Mouse (Mus musculus) T-cell, adult 2 months (primary cell): ENCODE results near the gene Gphn.
"Not testable (repeated sequence)": the region's sequence is repeated elsewhere in the genome, so short reads cannot be mapped to it uniquely, and the experiment has no call there.

Experiments used
- DNase-seq: peaks from one replicate; pipeline ENCODE4 v3.0.0; 2022; ENCODE audit warnings: low spot score

Gphn gene

DNA sequence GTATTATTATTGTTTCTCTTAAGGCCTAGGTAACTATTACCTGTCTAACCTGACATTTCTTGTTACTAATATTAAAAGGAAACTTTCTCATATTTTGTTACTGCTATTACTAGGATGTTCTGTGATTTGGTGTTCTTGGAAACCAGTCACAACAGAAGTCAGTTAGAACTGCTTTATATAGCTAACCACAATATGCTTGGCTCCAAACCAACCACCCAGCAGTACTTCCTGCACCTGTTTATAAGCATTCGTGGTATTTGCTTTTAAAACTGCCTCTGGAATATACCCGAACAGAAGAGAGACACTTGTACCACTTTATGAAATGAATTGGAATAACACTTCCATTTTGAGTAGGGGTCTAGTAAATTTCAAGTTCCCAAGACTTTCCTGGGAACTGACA lies 130.3 kb downstream of the Gphn start:
- DNase-seq: peak; percentile 52

DNA sequence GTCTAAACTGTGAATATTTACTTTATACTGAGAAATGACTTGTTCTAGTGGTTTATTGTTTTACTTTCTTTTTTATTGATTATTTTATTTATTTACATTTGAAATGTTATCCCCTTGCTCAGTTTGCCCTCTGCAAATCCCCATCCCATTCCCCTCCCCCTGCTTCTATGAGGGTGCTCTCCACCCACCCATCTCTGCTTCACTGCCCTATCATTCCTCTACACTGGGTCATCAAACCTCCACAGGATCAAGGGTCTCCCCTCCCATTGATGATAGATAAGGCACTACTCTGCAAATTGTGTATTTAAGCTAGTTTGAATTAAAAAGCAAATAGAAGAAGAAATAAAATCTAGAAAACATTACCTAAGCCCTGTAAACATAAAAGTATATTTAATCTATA lies 163.1 kb downstream of the Gphn start:
- no peak for DNase-seq

DNA sequence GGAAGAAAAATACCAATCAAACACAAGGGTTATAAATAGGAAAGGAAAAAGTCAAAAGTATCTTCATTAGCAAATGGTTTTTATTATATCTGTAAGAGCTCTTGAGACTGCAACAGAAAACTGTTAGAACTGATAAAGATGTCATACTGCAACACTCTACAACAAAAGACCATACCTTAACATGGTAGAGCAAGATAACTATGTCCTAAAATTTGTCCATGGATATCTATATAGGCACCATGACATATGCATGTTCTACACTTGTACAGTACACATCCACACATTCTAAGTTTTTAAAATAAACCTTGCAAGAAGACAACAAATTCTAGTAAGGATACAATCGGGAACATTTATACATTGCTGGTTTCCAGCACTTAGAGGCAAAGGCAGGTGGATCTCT lies 169.1 kb downstream of the Gphn start:
- no peak for DNase-seq

DNA sequence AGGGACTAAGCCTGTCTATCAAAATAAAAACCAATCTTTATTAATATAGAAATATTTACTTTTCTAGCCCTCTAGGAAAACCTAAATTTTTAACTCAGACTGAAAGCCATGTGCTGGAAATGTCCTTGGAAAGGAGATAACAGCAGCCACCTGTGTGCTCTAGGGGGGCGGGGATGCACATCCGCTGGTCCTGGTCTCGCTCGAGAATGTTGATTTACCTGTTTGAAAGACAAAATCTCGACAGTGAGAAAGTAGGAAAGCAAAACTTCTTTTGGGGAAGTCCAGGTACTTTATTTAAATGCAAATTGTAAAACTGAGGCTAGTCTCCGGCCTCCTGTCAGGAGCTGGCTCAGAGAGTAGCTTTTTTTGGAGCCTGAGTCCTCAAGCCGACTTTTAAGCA lies 181.3 kb downstream of the Gphn start:
- DNase-seq: not testable (repeated sequence)

DNA sequence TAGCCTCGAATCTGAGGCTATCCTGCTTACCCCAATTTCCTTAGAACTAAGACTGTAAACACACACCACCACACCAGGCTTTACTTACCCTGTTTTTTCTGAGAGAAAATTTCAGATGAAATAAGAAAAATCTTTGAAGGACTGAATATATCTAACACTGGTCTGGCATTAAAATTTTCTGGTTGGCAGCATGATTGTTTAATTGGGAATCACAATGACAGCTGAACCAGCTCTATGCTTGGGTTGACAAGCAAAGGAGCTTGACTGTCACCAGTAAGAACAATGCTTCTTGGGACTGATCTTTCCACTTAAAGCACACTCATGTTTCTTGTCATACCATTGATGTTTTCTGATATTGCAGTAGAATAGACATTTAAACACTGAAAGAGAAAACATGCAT lies 296.0 kb downstream of the Gphn start:
- DNase-seq: no peak

DNA sequence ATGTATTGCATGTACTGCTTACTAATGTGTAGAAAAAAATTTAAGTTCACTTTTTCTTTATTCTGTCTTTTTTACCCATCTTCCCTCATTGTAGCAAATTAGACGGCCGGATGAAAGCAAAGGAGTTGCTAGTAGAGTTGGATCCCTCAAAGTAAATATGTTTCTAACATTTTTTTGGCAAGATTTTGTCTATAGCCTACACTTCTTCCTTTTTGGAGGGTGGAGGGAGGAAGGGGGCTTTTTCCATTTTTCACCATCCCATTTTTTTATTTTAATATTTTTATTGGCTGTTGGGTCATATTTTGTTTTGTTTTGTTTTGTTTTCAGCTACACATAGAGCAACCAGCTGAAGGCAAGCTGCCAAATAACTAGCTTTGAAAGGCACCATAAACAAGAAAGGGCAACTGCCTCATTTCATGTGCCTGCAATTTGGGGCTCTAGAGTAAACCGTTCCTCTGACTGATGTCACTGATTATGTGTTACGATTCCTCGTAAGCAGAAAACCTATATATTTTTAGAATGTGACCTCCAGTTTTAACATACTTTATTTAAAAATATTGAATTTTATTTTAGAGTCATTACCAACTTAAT lies 296.7 kb downstream of the Gphn start:
- DNase-seq: no peak

DNA sequence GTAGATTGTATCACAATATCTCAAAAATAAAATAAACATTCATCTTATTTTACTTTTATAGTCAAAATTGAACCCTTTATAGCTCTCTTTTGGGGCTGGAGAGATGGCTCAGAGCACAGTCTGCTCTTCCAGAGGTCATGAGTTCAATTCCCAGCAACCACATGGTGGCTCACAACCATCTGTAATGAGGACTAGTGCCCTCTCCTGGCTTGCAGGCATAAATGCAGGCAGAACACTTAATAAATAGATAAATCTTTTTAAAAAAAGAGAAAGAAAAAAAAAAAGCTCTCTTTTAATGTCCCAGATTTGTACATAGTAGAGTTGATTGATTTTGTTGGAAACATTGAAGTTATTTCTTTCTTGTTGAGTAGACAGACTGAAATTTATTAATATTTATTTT lies 311.4 kb downstream of the Gphn start:
- DNase-seq: not testable (repeated sequence)

DNA sequence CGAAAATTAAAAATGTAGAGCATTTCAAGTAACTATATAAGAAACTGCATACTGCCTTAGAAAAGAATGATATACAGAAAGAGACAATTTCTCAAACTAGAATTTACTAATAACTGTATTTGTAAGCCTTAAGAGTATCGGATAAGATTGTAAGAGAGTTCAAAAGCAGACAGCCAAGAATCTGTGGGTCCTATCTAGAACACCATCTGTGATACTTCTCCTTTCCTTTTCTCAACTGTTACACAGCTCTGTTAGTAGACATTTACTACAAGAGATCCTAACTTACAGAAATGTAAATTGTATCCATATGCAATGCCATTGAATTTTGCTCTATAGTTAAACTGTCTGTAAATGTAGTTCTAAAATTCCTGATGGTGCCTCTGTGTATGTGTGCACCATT lies 324.7 kb downstream of the Gphn start:
- no peak for DNase-seq

DNA sequence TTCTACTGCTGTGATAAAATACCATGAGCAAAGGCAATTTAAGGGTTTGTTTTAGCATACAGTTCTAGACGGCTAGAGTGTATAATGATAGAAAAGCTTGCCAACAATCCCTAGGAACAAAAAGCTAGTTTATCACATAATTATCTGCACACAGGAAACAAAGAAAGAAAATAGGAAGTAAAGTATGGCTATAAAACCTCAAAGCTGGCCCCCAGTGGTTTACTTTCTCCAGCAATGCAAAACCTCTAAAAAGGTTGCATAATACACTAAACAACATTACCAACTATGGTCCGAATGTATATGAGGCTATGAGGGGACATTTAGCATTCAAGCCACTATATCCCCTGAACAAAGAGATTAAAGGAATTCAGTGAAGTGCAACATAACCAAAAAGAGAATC lies 405.6 kb downstream of the Gphn start:
- DNase-seq: no peak

DNA sequence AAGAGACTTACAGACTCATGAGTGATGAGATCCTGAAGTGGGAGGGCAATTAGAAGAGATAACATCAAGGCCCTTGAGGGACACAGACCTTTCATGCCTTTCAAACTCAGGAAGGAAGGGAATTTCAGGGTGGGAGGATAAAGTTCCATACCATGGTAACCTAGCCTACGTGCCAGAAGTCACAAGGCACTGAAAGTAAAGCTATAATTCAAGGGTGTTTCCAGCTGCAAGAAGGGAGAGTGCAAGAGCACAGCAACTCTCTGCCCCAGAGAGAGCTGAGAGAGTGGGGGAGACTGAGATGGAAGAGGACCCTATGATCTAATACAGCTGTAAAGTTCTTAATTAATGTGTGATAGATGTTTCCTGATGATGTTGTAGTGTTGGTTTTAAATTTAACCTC lies 413.3 kb downstream of the Gphn start:
- DNase-seq: no peak

DNA sequence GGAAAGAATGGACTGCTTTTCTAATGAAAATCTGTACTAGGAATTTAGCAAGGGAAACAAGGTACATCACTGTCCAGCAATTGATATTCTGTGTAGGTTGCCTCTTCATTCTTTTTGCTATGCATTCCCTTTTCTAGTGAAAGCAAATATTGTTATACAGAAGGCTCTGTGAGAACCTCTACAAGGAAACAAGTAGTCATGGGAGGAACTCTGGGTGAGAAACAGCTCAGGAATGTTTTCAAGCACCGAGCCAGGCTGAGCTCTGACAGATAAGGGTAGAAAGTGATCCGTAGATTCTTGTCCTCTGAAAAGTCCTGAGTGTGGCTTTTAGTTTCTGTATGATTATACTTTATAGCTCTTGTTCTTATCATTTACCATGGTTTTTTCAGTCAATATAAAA lies 413.9 kb downstream of the Gphn start:
- no peak for DNase-seq

DNA sequence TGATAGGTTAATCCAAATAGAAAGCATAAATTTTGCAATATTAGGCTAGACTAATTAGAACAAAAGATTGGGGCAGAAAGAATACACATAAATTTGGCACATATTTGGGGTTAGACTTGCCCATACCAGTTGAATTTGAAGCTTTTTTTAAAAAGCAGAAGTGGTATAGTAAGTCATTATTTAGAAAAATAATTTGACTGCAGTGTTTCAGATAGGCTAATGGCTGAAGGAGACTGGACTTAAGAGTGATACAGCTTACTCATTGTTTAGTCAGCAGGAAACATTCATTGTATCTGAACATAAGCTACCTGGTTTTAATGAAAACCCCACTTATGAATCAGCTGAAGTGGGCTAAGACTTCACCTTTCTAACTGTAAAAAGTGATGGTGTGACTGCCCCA lies 415.0 kb downstream of the Gphn start:
- DNase-seq: no peak

DNA sequence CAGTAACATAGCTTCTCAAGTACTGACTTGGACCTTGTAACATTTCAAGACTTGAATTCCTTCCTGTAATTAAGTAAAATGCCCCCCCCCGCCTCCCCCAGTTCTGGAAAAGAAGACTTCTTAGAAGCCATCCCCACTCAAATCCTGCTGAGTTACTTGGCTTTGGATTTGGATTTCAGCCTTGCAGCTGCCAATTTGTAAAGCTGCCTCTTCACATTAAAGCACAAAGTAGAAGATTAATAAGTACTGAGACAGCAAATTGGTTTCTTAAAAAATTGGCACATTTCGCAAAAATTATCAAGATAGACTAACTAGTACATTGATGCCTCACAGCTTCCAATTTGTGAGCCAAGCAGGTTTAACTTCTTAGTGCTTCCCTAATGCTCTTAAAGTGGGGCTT lies 417.5 kb downstream of the Gphn start:
- no peak for DNase-seq

DNA sequence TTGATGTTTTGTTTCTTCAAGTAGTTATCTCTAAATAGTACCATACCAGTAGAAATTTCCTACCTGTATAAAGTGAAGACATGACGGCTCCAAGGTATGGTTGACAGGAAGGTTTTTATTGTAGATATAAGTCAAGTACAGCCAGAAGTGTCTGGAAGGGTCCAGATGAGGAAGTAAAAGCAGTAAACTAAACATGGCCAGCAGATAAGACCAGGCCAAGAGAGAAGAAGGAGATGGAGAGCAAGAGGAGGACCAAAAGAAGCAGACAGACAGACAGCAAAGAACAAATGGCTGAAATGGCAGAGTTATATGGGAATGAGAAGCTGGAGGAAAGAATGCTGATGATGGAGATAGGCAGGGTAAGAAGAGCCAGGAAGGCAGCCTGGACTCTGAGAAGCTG lies 419.1 kb downstream of the Gphn start:
- DNase-seq: no peak

DNA sequence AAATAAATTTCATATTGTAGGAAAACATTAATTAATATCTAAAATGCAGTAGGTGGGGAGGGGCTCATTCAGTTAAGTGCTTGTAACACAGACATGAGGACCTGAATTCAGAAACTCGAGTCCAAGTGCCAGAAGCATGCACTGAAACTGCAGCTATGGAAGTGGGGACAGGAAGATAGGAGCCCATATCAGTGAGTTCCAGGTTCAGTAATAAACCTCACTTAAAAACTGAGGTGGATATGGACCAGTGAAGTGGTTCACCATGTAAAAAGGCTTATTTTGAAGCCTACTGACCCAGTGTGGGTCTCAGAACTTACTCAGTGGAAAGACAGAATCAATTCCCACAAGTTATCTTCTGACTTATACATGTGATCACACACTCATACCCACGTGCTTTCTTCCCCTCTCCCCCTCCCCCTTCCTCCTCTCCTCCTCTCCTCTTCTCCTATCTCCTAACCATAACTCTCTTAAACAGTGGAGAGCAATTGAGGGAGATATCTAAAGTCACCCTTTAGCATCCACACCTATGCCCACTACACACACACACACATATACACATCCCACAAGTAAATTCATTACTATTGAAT lies 433.6 kb downstream of the Gphn start:
- DNase-seq: no peak

DNA sequence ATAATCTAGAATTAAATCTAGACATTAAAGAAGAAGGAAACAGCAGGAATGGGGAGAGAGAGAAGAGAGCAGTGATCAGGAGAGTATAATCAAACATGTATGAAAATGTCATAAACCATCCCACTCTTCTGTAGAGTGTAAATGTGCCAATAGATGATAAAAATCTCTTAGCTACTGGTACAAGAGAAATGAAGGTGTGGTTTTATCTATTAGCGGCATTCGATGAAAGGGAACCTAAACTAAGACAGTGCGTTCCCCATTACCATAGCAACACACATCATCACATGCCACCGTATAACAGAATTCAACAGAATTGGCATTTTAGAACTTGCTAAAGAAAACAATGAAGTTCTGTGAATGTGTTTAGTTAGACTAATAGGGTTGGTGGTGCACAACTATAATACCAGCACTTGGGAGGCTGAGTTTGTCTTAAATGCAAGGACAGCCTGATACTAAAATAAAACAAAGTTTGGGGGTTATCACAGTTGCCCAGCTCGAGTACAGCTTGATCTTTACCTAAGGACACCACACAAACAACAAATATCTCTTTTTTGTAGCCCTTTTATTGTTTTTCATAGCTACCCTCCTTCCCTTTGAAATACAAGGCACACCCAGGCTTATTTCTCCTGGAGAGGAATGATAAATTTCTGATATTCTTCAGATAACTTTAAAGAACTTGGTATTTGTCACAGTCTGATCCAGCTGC lies 452.1 kb downstream of the Gphn start:
- no peak for DNase-seq

DNA sequence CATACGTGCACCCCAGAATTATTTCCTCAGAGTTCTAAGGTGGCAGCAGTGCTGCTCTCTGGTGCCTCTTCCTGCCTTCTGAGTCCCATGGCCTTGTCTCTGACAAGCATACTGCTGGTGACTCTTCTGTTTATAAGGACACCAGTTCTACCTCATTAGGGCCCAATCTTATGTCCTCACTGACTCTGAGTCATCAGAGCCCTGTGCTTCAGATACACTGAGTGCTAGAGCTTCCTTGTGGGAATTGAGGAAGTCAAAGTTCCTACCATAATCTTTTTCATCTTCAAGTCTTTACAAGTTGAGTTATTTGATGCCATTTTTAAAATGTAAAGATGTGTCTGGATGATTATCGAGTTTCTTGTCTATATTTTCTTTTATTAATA lies 452.6 kb downstream of the Gphn start:
- DNase-seq: no peak

DNA sequence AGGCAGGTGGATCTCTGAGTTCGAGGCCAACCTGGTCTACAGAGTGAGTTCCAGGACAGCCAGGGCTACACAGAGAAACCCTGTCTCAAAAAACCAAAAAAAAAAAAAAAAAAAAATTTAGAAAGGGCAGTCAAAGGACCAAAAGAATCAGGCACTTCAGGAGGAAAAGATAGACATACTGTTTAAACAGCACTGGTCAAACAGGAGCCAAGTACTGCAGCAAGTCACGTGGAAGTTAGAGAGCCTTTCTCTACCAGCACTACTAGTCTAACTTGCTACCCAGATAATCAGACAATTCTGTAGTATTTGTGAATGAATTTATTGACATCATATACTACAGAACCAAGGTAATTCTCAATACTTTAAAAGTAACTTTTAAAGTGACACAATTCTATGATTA lies 454.9 kb downstream of the Gphn start:
- DNase-seq: no peak

DNA sequence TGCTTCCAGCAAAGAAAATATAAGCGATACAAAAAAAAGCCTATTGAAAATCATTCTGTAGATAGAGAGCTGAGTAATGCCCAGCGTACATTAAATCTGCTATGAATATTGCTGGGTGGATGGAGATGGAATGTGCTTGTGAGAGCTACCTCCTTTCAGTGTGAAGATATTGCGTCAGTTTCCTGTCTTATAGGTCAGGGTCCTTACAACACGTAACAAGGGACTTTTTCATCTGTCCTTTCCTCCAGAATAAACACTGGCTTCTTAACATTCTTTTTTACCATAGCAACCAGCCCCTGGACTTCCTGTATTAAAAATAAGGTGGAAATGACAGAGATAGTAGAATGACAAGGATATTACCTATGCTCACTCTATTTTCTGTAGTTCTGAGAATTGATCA lies 456.1 kb downstream of the Gphn start:
- DNase-seq: no peak

DNA sequence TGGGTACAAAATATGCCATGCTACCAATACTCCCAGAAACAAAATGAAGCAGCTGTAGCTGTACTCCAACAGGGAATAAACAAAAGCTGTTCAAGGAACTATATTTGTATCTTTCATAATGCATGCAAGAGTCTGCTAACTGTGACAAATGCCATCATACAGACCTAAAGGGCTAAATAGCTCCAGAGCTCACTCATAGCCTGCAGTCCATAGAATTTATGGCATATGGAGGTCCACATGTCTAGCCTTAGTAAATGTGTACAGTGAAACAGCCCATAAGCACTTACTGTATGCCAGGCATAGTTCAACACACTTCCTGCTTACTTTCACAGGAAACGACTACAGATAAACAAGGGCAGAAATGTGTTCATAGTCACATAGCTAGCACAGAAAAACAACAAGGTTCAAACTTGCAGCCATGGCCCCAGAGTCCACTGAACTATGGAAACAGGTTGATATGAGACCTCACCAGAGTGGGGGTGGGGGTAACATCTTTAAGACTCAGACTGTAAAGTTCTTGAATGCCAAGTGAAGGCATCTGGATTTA lies 459.6 kb downstream of the Gphn start:
- no peak for DNase-seq

DNA sequence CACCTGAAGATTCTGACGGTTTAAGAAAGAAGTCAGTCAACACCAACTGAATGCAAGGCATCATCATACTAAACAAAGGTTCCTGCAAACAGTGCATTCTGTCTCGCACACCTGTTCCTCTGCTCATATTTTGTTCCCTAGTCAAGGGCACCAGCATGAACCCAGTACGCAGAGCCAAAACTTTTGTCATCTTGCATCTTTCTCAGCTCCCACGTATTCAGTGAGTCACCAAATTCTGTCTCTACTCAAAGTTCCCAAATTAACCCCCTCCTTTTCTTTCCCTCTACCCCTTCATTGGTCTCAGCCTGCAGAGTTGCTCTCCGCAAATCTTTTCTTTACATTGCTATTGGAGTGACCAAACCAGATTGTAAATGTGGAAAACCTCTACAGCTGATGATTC lies 462.7 kb downstream of the Gphn start:
- no peak for DNase-seq

DNA sequence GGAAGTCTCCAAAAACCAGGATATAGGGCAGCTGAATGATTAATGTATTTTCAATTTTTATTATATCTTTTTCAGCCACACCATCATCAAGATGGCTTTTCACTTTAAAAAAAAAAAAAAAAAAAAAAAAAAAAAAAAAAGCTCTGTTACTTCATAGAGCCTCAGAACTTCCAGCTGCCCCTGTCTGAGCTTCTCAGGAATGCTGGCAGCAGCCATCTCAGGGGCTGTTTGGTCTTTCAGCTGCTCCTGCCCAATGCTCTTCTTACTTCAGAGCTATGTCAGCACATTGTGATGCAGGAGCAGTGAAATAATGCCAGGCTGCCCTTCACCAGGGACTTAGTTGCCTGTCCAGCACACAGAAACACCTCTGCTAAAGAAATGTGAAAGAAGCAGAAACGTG lies 465.1 kb downstream of the Gphn start, which contains the start of gene Fam71d:
TSS of gene Fam71d (plus strand) at position 211 of the 400 bp plus-strand sequence.
- DNase-seq: no peak

DNA sequence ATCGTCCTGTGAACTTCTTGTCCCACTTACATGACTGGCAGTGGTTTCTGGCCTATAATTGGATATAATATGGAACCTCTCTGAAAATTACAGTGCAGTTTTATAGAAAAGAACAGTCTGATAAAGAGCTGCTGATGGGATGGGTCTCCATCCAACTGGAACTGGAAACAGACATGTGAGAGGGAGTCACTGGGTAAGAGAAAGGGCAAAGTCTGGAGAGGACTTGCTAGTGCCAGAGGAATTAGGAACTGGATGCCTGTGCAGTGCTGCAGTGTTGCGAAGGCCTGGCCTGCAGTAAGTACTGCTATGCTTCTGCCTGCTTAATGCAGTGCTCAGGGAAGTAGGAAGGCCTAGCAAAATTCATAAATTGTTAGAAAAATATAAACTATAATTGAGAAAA lies 467.1 kb downstream of the Gphn start:
- DNase-seq: no peak

DNA sequence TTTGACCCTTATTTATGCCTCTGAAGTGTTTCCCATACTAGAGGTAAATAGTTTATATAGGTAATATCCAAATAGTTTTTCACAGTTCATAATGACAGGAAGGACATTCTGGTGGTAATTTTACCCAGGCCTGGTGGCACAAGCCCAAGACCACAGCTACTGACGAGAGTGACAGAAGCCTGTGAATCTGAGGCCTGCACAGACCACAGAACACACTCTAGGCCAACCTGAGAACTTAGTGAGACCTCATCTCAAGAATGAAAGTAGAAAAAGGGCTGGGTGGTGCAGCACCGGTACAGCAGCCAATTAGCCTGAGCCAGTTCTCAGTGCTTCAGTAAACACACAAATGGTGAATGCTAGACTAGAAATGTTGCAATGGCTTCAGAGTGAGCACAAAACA lies 491.6 kb downstream of the Gphn start:
- no peak for DNase-seq
